Mouse (Mus musculus) lung, embryonic 15.5 days (tissue): ENCODE data around the gene Sox5. TPM values are rescaled to one million over a fixed set of nuclear protein-coding genes. Genes with fewer than 3 reads are reported as not detected.

ENCODE experiments used
- ATAC-seq: fragments of 200-750 bp; cut with Nextera tagmentation; 2 replicates; pipeline ENCODE4 v1.8.0; 2017; ENCODE audit warnings: moderate number of reproducible peaks, borderline replicate concordance; ENCODE audit not compliant: low FRiP score, low TSS enrichment; ENCODE audit errors: extremely low read depth
- H3K27ac ChIP-seq: fragments of 300-500 bp; sonication (generic); 2 replicates; pipeline ENCODE4 v1.5.1; 2015; ENCODE audit warnings: moderate library complexity, mild to moderate bottlenecking, inconsistent platforms
- H3K27me3 ChIP-seq: fragments of 300-500 bp; sonication (generic); 2 replicates; pipeline ENCODE4 v1.6.1; 2015; ENCODE audit warnings: inconsistent platforms
- H3K36me3 ChIP-seq: fragments of 300-500 bp; sonication (generic); 2 replicates; pipeline ENCODE4 v1.6.1; 2015; ENCODE audit warnings: inconsistent platforms
- H3K4me1 ChIP-seq: fragments of 300-500 bp; sonication (generic); 2 replicates; pipeline ENCODE4 v1.6.1; 2015; ENCODE audit warnings: inconsistent platforms
- H3K4me2 ChIP-seq: fragments of 300-500 bp; sonication (generic); 2 replicates; pipeline ENCODE4 v1.6.1; 2015; ENCODE audit warnings: inconsistent platforms, mild to moderate bottlenecking, moderate library complexity
- H3K4me3 ChIP-seq: fragments of 300-500 bp; sonication (generic); 2 replicates; pipeline ENCODE4 v1.5.1; 2015; ENCODE audit warnings: mild to moderate bottlenecking, inconsistent platforms
- H3K9ac ChIP-seq: fragments of 300-500 bp; sonication (generic); 2 replicates; pipeline ENCODE4 v1.6.1; 2015; ENCODE audit warnings: inconsistent platforms
- H3K9me3 ChIP-seq: fragments of 300-500 bp; sonication (generic); 2 replicates; pipeline ENCODE4 v1.6.1; 2016; ENCODE audit warnings: inconsistent platforms
- WGBS: fragments of 180-500 bp; shearing (Covaris S2); methylation state at CpG from one replicate; pipeline ENCODE4 v1.1.7; 2015; 5-methylcytosine and 5-hydroxymethylcytosine counted together
- polyA plus RNA-seq: library from polyadenylated mRNA; unstranded; fragments of >200 nt; fragmentation: Nextera tagmentation; extraction: Ambion mirVana; gene quantifications from 2 replicates; pipeline ENCODE4 v1.2.1, GENCODE M21; 2015

Sox5 gene
- polyA plus RNA-seq, 1 experiment from 2014 or later, result 23.7 TPM

- H3K9ac ChIP-seq, result no peak overlapping the region
- 92% methylated on average over 8 of the region's 8 CpGs for WGBS
- H3K9me3 ChIP-seq, result no peaks in the 10 kb centered on the region
- no peak overlapping the region for H3K4me2 ChIP-seq
- no peaks in the 10 kb centered on the region for H3K27me3 ChIP-seq
- no peaks in the 10 kb centered on the region for H3K36me3 ChIP-seq
- ATAC-seq, result no peak
- H3K27ac ChIP-seq, result no peak overlapping the region
- no peaks in the 10 kb centered on the region for H3K4me1 ChIP-seq
- no peak overlapping the region for H3K4me3 ChIP-seq
Measured at GRCm38 (mm10) chr6:144792871-144793270, 11.1 kb upstream of the Sox5 start.

GRCm38 (mm10) chr6:144783295-144783694, 1.5 kb upstream of the Sox5 start:
- Histone ChIP-seq H3K4me2 (peak overlapping the region; percentile 97), H3K9me3 (no peaks in the 10 kb centered on the region), H3K27me3 (peaks cover 10% of the 10 kb centered on the region; the same call in 1 of the 2 replicates), H3K9ac (no peak overlapping the region), H3K36me3 (no peaks in the 10 kb centered on the region), H3K4me3 (no peak overlapping the region), H3K4me1 (peaks cover 23% of the 10 kb centered on the region), H3K27ac (no peak overlapping the region)
- no peak for ATAC-seq

GRCm38 (mm10) chr6:144782866-144783265, 1.1 kb upstream of the Sox5 start:
- Histone ChIP-seq H3K27ac (no peak overlapping the region), H3K36me3 (no peaks in the 10 kb centered on the region), H3K9me3 (no peaks in the 10 kb centered on the region), H3K9ac (peak overlapping the region; percentile 73), H3K4me2 (peak overlapping the region; percentile 97), H3K4me3 (peak overlapping the region; percentile 92), H3K4me1 (peaks cover 23% of the 10 kb centered on the region), H3K27me3 (peaks cover 10% of the 10 kb centered on the region; the same call in 1 of the 2 replicates)
- WGBS, result 10% methylated on average over 12 of the region's 12 CpGs
- no peak for ATAC-seq

- Histone ChIP-seq H3K4me1 (peaks cover 23% of the 10 kb centered on the region), H3K4me3 (peak overlapping the region; percentile 92), H3K4me2 (peak overlapping the region; percentile 97), H3K9ac (peak overlapping the region; percentile 73), H3K27ac (peak overlapping the region; percentile 88), H3K27me3 (peaks cover 10% of the 10 kb centered on the region; the same call in 1 of the 2 replicates), H3K36me3 (no peaks in the 10 kb centered on the region), H3K9me3 (no peaks in the 10 kb centered on the region)
- WGBS, result 1% methylated on average over 47 of the region's 55 CpGs
- ATAC-seq, result peak; percentile 20
Measured at GRCm38 (mm10) chr6:144782031-144782857, 467 bp upstream of the Sox5 start.

GRCm38 (mm10) chr6:144780608-144781285, 1.0 kb downstream of the Sox5 start:
- ATAC-seq, result no peak
- Histone ChIP-seq H3K4me2 (peak overlapping the region; percentile 97), H3K27ac (peak overlapping the region; percentile 88), H3K4me1 (peaks cover 23% of the 10 kb centered on the region), H3K36me3 (no peaks in the 10 kb centered on the region), H3K27me3 (peaks cover 10% of the 10 kb centered on the region; the same call in 1 of the 2 replicates), H3K9me3 (no peaks in the 10 kb centered on the region), H3K4me3 (peak overlapping the region; percentile 92), H3K9ac (peak overlapping the region; percentile 73)
- WGBS, result 13% methylated on average over 8 of the region's 9 CpGs

- H3K9ac ChIP-seq, result no peak overlapping the region; the same call in 1 of the 2 replicates
- H3K36me3 ChIP-seq, result no peaks in the 10 kb centered on the region
- peaks cover 23% of the 10 kb centered on the region for H3K4me1 ChIP-seq
- peak overlapping the region; percentile 92 for H3K4me3 ChIP-seq
- H3K27ac ChIP-seq, result peak overlapping the region; percentile 88
- no peaks in the 10 kb centered on the region for H3K9me3 ChIP-seq
- H3K4me2 ChIP-seq, result peak overlapping the region; percentile 97
- 27% methylated on average over 12 of the region's 12 CpGs for WGBS
- H3K27me3 ChIP-seq, result peaks cover 10% of the 10 kb centered on the region; the same call in 1 of the 2 replicates
- no peak for ATAC-seq
Measured at GRCm38 (mm10) chr6:144779945-144780607, 1.7 kb downstream of the Sox5 start.

GRCm38 (mm10) chr6:144777356-144778035, 4.3 kb downstream of the Sox5 start:
- ATAC-seq, result no peak
- Histone ChIP-seq H3K4me1 (peaks cover 18% of the 10 kb centered on the region), H3K4me2 (no peak overlapping the region), H3K9ac (no peak overlapping the region), H3K36me3 (no peaks in the 10 kb centered on the region), H3K9me3 (no peaks in the 10 kb centered on the region), H3K27me3 (0 out of 2 replicates have a peak, but pooled peaks cover 2% of the 10 kb centered on the region), H3K4me3 (no peak overlapping the region), H3K27ac (no peak overlapping the region)
- WGBS, result 92% methylated on average over 7 of the region's 7 CpGs

- ATAC-seq, result no peak
- Histone ChIP-seq H3K4me1 (peaks cover 19% of the 10 kb centered on the region), H3K9ac (no peak overlapping the region), H3K9me3 (no peaks in the 10 kb centered on the region), H3K4me3 (no peak overlapping the region), H3K27ac (no peak overlapping the region), H3K36me3 (no peaks in the 10 kb centered on the region), H3K27me3 (no peaks in the 10 kb centered on the region), H3K4me2 (no peak overlapping the region)
- 93% methylated on average over 6 of the region's 6 CpGs for WGBS
Measured at GRCm38 (mm10) chr6:144773736-144774135, 8.0 kb downstream of the Sox5 start.

- no peak overlapping the region for H3K27ac ChIP-seq
- H3K27me3 ChIP-seq, result no peaks in the 10 kb centered on the region
- no peak overlapping the region for H3K4me3 ChIP-seq
- H3K4me2 ChIP-seq, result no peak overlapping the region
- no peak overlapping the region for H3K9ac ChIP-seq
- no peaks in the 10 kb centered on the region for H3K36me3 ChIP-seq
- ATAC-seq, result no peak
- H3K9me3 ChIP-seq, result no peaks in the 10 kb centered on the region
- 76% methylated on average over 2 of the region's 2 CpGs for WGBS
- H3K4me1 ChIP-seq, result peaks cover 23% of the 10 kb centered on the region
Measured at GRCm38 (mm10) chr6:144772985-144773384, 8.8 kb downstream of the Sox5 start.

- Histone ChIP-seq H3K9me3 (no peaks in the 10 kb centered on the region), H3K27ac (no peak overlapping the region), H3K4me2 (no peak overlapping the region), H3K4me3 (no peak overlapping the region), H3K27me3 (no peaks in the 10 kb centered on the region), H3K36me3 (no peaks in the 10 kb centered on the region), H3K9ac (no peak overlapping the region), H3K4me1 (peaks cover 23% of the 10 kb centered on the region)
- ATAC-seq, result peak; percentile 84
- WGBS, result 59% methylated on average over 15 of the region's 15 CpGs
Measured at GRCm38 (mm10) chr6:144772175-144772918, 9.4 kb downstream of the Sox5 start.

GRCm38 (mm10) chr6:144769060-144769459, 12.7 kb downstream of the Sox5 start:
- H3K36me3 ChIP-seq, result no peaks in the 10 kb centered on the region
- 0 out of 2 replicates have a peak overlapping the region, but pooled peaks have one; percentile 26 for H3K27ac ChIP-seq
- H3K4me3 ChIP-seq, result no peak overlapping the region
- H3K4me1 ChIP-seq, result peaks cover 23% of the 10 kb centered on the region
- WGBS, result 7% methylated on average over 2 of the region's 2 CpGs
- no peaks in the 10 kb centered on the region for H3K9me3 ChIP-seq
- ATAC-seq, result peak; percentile 61; the same call in 1 of the 2 replicates
- H3K27me3 ChIP-seq, result no peaks in the 10 kb centered on the region
- no peak overlapping the region for H3K9ac ChIP-seq
- peak overlapping the region; percentile 19; the same call in 1 of the 2 replicates for H3K4me2 ChIP-seq
